Mouse (Mus musculus) megakaryocyte, embryonic 14.5 days (primary cell): ENCODE results near the gene Zmat1.

Source experiments
- FLI1 ChIP-seq: IDR thresholded peaks from 2 replicates; pipeline ENCODE4 v1.6.1; 2012; ENCODE audit warnings: low read length, inconsistent platforms, mixed read lengths
- GATA1 ChIP-seq: IDR thresholded peaks from 3 replicates; pipeline ENCODE4 v1.6.1; 2012; ENCODE audit warnings: mixed read lengths, low read length, inconsistent platforms, borderline replicate concordance

GRCm38 (mm10) chrX:135009471-135009815 is 434 bp upstream of the Zmat1 start:
- TF ChIP-seq GATA1 (no peak), FLI1 (no peak)
